Mouse (Mus musculus) layer of hippocampus, adult 8-10 months (tissue): ENCODE results near the gene Rxrb. TPM values are rescaled to one million over a fixed set of nuclear protein-coding genes. Genes with fewer than 3 reads are reported as not detected.

Experiments used
- DNase-seq, 2 experiments: peaks; one replicate each; pipeline ENCODE4 v3.0.0; 2022; ENCODE audit warnings: low spot score in 2 of 2
- microRNA-seq, 2 experiments: library from miRNA; unstranded; fragments of <30 nt; microRNA quantifications; one replicate each; pipeline ENCODE4 v1.2.0; 2022
- total RNA-seq, 4 experiments: library from RNA; stranded (reverse); gene quantifications; 2 replicates each; pipeline ENCODE4 v1.2.4; 2022

The Rxrb gene
- total RNA-seq, 4 experiments from 2014 or later, result 70.8 to 85.4 (median 78.0) TPM

DNA sequence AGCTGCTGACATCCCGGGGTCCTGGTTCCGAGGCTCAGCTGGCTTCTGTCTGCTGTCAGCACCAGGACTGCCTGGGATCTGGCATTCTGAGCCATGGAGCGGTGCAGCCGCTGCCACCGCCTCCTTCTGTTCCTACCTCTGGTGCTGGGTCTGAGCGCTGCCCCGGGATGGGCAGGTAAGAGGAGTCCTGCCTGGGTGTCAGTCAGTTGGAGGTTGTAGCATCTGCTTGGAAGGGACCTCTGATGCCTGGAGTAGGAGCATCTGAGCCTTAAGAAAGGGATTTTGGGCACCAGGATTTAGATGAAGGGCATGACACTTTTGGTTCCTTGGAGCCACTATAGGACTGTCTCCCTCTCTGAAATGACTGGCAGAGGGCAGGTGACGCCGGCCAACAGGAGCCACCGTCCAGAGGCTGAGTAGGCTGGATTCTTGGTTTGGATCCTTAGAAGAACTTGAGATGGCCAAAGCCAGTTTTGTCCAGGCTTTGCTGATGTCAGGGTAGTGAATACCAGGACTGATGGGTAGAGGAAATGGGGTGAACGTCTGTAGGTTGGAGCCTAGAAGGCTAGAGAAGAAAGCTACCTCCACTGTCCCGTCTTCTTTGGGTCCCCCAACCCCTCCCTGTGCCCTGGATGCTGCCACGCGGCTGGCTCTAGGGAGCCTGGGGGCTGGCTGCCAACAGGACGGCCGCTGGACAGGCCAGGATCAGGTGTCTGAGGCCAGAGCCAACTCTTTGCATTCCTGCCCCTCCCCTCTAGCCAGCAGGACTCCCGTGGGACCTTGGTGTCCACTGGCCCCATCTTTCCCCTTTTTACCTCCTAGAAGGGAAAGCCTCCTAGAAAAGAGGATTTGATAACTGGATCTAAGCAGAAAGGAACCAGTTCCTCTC, 8.2 kb downstream of the Rxrb start:
- peak in 1 of 2 experiments; percentile 30 for DNase-seq

DNA sequence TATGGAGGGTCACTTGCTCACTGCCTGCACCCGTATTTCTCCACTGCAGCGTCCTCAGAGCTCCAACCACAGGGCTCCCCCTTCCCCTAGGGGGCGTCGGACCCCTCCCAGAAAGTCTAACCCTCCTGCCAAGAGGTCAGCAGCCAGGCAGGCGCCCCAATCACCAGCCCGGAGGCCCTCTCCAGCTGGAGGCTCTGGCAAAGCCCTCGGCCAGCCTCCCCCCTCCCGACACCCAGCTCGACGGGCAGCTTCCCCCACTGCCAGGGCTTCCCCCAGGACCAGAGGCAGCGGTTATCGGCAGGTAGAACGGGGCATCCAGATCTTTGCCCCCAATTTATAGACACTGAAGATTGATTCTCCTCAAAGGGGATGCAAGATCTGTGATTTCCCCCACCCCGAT, 14.3 kb downstream of the Rxrb start:
- no peak for DNase-seq

DNA sequence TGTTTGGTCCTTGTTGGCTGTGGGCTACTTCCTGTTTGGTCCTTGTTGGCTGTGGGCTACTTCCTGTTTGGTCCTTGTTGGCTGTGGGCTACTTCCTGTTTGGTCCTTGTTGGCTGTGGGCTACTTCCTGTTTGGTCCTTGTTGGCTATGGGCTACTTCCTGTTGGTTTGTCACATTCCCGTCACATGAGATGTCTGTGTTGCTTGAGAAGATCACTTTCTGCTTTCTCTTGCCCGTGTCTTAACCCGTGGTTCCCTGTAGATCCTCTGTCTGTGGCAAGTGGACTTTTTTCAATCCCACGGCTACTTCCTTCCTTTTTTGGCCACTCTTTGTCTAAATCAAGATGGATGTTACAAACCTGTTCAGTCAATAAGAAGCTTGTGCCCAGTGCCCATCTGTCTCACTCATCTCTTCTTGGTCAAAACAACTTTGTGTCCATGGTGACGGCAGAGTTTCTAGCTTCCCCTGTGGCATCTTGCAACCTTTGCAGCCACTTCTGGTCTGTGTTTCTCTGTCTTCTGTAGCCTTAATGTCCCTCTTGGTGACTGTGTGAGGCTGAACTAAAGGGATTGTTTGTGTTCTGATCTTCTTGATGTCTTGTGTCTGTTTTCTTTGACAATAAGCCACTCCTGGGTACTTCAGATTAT, 15.9 kb downstream of the Rxrb start:
- no peak for DNase-seq

DNA sequence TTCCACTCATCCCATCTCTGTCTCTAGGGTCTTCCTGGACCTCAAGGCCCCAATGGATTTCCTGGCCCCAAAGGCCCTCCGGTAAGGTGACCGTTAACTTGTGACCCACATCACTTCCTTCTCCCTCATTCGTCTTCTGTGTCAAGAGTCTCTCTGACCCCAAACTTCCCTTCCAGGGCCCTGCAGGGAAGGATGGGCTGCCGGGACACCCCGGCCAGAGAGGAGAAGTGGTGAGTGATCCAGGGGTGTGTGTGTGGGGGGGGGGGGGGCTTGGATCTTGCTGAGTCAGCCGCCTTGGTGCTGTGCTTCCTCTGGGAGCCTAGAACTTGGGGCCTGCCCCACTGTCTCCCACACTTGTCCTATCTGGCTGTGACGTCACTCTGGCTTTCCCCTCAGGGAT, 25.6 kb downstream of the Rxrb start:
- DNase-seq, result no peak

DNA sequence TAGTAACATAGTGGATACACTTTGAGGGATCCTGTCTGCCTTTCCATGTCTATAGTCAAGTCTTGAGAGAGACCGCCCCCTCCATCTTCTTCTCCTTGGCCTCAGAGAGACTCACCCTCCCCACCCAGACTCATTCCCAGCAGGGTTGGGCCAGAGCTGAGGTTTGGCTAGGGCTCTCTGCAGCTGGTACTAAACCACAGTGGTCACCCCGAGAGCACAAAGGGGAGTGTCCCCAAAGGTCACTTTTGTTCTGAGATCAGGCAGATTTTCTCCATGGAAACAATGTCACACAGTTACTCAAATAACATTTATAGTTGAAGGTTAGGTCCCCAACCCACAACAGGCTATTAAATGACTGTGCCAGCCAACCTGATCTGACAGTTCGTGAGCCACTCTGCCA, 37.3 kb downstream of the Rxrb start:
- DNase-seq, result no peak

DNA sequence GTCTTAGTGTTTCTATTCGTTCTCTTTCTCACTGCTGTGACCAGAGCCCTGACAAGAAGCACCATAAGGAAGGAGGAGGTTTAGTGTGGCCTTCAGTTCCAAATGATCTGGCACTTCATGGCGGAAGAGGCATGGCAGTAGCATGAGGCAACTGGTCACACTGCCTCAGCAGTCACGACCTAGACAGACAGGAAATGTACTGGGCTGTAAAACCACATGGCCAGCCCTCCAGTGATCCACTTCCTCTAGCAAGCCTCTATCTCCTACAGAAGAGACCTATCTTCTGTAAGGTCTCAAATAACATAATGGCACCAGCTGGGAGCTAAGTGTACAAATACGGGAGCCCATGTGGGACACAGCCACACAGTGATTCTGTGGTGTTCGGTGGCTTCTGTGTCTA, 40.5 kb downstream of the Rxrb start:
- DNase-seq, result no peak

DNA sequence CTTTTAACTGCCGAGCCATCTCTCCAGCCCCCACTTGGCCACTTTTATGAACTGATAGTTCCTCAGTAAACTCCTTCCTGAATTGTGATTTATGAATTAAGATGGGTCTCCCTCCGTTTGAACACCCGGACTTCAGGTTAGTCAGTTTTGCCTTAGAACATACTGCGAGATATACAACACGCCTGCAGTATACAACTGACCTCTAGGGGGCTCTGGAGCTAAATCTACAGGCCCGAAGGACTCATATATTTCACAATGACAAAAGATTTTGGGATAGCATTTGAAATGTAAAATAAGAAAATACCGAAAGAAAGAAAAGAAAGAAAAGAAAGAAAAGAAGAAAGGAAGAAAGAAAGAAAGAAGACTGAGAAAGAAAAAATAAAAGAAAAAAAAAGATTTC, 43.7 kb downstream of the Rxrb start:
- DNase-seq, result peak in 1 of 2 experiments; percentile 79

DNA sequence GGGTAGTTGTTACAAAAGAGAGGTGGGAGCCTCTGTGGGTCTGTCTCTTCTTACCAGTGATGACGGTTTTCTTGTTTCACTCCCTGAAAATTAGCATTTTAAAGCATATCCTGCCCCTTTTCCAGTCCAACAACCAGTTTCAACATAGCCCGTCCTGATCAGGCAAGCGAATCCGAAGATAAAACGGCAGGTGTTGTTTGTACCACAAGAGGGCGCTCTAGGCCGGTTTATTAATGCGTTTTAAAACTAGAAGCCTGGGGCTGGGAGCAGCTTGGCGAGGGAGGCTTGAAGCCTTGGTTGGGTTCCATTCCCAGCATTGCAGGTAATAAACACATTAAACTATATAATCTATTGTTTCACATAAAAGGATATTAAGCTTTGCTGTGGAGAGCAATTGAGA, 45.9 kb downstream of the Rxrb start:
- peak; percentile 35 to 71 for DNase-seq

DNA sequence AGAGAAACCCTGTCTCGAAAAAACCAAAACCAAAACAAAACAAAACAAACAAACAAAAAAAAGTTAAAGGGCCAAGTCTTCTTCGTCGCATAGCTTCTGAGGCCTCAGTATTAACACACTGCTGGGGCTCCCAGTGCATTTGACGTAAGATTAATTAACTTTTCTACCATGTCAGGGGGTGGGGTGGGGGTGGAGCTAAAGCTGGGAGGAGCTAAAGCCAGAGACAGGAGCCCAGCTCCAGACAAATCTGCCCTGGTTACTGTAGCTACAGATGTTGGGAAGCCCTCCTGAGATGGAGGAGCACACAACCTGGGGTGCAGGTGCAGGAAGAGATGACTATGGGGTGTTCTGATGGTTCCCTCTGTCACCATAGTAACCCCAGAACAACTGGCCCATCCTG, 46.5 kb downstream of the Rxrb start:
- no peak for DNase-seq

DNA sequence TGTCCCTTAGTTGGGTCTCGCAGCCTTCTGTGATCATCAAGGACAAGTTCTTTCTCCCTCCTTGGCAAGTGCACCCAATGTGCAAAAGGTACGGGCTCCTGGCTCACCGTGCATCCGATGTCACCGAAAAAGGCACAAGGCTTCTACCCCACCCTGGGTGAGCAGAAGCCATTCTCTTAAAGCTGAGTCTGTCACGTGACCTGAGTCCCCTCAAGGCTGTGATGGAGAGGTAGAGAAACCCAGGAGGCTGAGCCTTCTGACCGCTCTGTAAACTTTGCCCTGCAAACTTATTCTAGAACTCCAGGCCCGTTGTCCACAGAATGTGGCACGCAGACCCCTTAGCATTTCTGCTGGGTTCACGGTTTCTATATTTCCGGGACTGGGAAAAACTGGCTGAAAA, 47.4 kb downstream of the Rxrb start:
- no peak for DNase-seq

DNA sequence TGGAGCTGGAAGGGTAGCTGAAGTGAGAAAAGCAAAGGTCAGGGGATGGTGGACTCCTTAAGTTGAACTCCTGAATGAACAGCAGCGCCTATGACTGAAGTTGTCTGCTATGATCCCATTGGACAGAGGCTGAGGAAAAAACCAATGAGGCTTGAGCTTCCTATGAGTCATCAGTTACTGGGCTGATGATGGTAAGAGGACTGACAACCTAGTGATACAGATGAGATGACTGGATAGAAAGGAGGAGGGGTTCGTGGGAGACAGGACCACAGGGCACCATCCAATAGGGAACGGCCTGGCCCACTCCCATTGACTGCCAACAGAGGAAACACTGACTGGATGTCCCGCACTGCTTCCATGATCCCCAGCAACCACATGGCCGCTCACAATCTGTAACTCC, 48.0 kb downstream of the Rxrb start:
- peak; percentile 19 to 49 for DNase-seq

DNA sequence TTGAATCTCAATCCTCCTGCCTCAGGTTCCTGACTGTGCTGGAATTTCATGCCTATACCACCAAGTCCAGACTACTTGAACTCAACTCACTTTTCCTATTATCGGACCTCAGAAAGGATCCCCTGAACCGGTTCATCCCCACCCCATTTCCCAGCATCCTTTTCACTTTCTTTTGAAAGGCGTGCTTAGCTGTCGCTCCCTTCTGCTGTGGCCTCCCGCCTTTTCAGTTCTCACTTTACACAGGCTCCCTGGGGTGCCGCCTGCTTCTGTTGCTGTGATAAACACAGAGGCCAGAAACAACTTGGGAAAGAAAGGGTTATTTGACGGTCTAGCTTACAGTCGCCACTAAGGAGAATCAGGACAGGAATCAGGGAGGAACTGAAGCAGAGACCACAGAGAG, 51.5 kb downstream of the Rxrb start:
- DNase-seq, result no peak

DNA sequence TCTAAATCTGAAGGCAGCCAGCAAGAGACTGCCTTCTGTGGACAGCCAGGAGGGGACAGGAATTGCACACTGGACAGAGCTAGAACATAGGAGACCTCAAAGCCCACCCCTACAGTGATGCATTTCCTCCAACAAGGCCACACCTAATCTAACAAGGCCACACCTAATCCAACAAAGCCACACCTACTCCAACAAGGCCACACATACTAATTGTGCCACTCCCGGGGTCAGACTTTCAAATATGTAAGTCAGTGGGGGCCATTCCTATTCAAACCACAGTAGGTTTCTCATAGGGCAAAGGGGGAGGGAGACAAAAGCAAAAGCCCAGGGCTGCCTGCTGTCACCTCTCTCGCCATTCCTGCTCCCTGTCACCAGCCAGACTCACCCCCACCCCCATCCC, 55.8 kb downstream of the Rxrb start:
- DNase-seq, result no peak

Small RNAs within 50 kb of the gene (microRNA-seq; reads per million reads assigned to microRNA genes)
- 0 reads per million in 2 experiments for gene Mir219a-1
- gene Mir219c, result 0 reads per million in 2 experiments

Other genes with a start within 250 kb of the Rxrb start
- gene Angptl4, start 250.0 kb upstream of the Rxrb start, total RNA-seq, result 1 to 10 TPM; 1.7 to 3.0 (median 2.2) TPM
- gene Kank3, start 221.3 kb upstream of the Rxrb start, total RNA-seq, result 10 to 100 TPM; 26.9 to 41.2 (median 31.4) TPM
- 100 to 1,000 TPM; 686 to 890 (median 782) TPM for gene Rps28, start 207.2 kb upstream of the Rxrb start, total RNA-seq
- 100 to 1,000 TPM; 196 to 215 (median 203) TPM for gene Ndufa7, start 207.2 kb upstream of the Rxrb start, total RNA-seq
- 10 to 100 TPM; 22.8 to 26.0 (median 25.1) TPM for gene Cd320, start 188.7 kb upstream of the Rxrb start, total RNA-seq
- gene Gm7029, start 158.0 kb upstream of the Rxrb start, total RNA-seq, result not detected
- 1 to 10 TPM; 1.9 to 2.6 (median 2.5) TPM for gene Kifc1, start 141.2 kb upstream of the Rxrb start, total RNA-seq
- gene Platr17, start 126.7 kb upstream of the Rxrb start, total RNA-seq, result 1 to 10 TPM in 2 of 4 experiments, not detected in 2; 1.4 to 1.8 TPM
- gene Daxx, start 122.4 kb upstream of the Rxrb start, total RNA-seq, result 10 to 100 TPM; 24.2 to 27.1 (median 26.1) TPM
- 10 to 100 TPM; 39.9 to 87.4 (median 58.2) TPM for gene Tapbp, start 115.9 kb upstream of the Rxrb start, total RNA-seq
- 10 to 100 TPM; 28.8 to 36.0 (median 32.5) TPM for gene Zbtb22, start 115.9 kb upstream of the Rxrb start, total RNA-seq
- 10 to 100 TPM; 64.3 to 90.9 (median 81.8) TPM for gene Rgl2, start 102.3 kb upstream of the Rxrb start, total RNA-seq
- 10 to 100 TPM; 68.7 to 93.1 (median 76.1) TPM for gene Pfdn6, start 91.5 kb upstream of the Rxrb start, total RNA-seq
- gene Wdr46, start 91.2 kb upstream of the Rxrb start, total RNA-seq, result 10 to 100 TPM; 13.2 to 17.4 (median 14.9) TPM
- 1 to 10 TPM; 4.7 to 7.4 (median 6.9) TPM for gene B3galt4, start 80.3 kb upstream of the Rxrb start, total RNA-seq
- 10 to 100 TPM; 81.4 to 91.3 (median 81.9) TPM for gene Vps52, start 76.0 kb upstream of the Rxrb start, total RNA-seq
- gene Rps18, start 75.8 kb upstream of the Rxrb start, total RNA-seq, result 100 to 1,000 TPM; 273 to 401 (median 339) TPM
- gene H2-K1, start 31.5 kb upstream of the Rxrb start, total RNA-seq, result 100 to 1,000 TPM in 1 of 4 experiments, 10 to 100 TPM in 3; 29.6 to 138 (median 63.9) TPM
- 10 to 100 TPM; 34.8 to 44.1 (median 42.7) TPM for gene Ring1, start 7.1 kb upstream of the Rxrb start, total RNA-seq
- 10 to 100 TPM; 57.9 to 62.2 (median 58.3) TPM for gene H2-Ke6, start 3.8 kb upstream of the Rxrb start, total RNA-seq
- 100 to 1,000 TPM in 1 of 4 experiments, 10 to 100 TPM in 3; 77.1 to 106 (median 92.6) TPM for gene Slc39a7, start 130 bp upstream of the Rxrb start, total RNA-seq
- gene Col11a2, start 7.6 kb downstream of the Rxrb start, total RNA-seq, result 10 to 100 TPM; 22.6 to 30.2 (median 27.5) TPM
- gene H2-Oa, start 60.5 kb downstream of the Rxrb start, total RNA-seq, result 1 to 10 TPM in 2 of 4 experiments, not detected in 2; 2.6 to 3.6 TPM
- gene H2-DMa, start 87.7 kb downstream of the Rxrb start, total RNA-seq, result 10 to 100 TPM; 31.5 to 37.7 (median 34.2) TPM
- gene Brd2, start 90.8 kb downstream of the Rxrb start, total RNA-seq, result 100 to 1,000 TPM; 190 to 204 (median 197) TPM
- 1 to 10 TPM in 2 of 4 experiments, under 1 TPM in 2; 0.51 to 3.5 (median 2.1) TPM for gene H2-DMb2, start 111.5 kb downstream of the Rxrb start, total RNA-seq
- 1 to 10 TPM; 3.4 to 9.7 (median 6.0) TPM for gene H2-DMb1, start 121.3 kb downstream of the Rxrb start, total RNA-seq
- 10 to 100 TPM in 1 of 4 experiments, 1 to 10 TPM in 3; 2.5 to 10.6 (median 5.8) TPM for gene Tap1, start 155.7 kb downstream of the Rxrb start, total RNA-seq
- gene Psmb9, start 156.0 kb downstream of the Rxrb start, total RNA-seq, result 1 to 10 TPM; 3.9 to 9.0 (median 5.8) TPM
- 10 to 100 TPM in 2 of 4 experiments, 1 to 10 TPM in 2; 3.8 to 18.8 (median 10.0) TPM for gene Psmb8, start 165.9 kb downstream of the Rxrb start, total RNA-seq
- gene Tap2, start 171.7 kb downstream of the Rxrb start, total RNA-seq, result 10 to 100 TPM; 12.3 to 18.1 (median 15.9) TPM
- 1 to 10 TPM in 2 of 4 experiments, under 1 TPM in 1, not detected in 1; 0.69 to 3.3 (median 1.8) TPM for gene H2-Ob, start 207.1 kb downstream of the Rxrb start, total RNA-seq
- 10 to 100 TPM in 2 of 4 experiments, 1 to 10 TPM in 2; 1.1 to 31.1 (median 11.6) TPM for gene H2-Ab1, start 225.9 kb downstream of the Rxrb start, total RNA-seq